Mouse (Mus musculus) intestine, embryonic 14.5 days (tissue): Measurements from ENCODE around the gene Nell1. TPM values are rescaled to one million over a fixed set of nuclear protein-coding genes. Genes with fewer than 3 reads are reported as not detected.

Experiments
- ATAC-seq: fragments of 200-750 bp; cut with Nextera tagmentation; replicated peaks from 2 replicates; pipeline ENCODE4 v1.8.0; 2017; ENCODE audit warnings: low read depth, moderate number of reproducible peaks, moderate TSS enrichment, moderate library complexity; ENCODE audit not compliant: low FRiP score, low TSS enrichment
- DNase-seq: peaks from one replicate; pipeline ENCODE4 v3.0.0-alpha.2; 2018; ENCODE audit warnings: low spot score
- H3K27ac ChIP-seq: fragments of 300-500 bp; sonication (generic); 2 replicates; pipeline ENCODE4 v1.5.1; 2014; ENCODE audit warnings: low read depth, mild to moderate bottlenecking, control low read depth
- H3K27me3 ChIP-seq: fragments of 300-500 bp; sonication (generic); replicated peaks from 2 replicates; pipeline ENCODE4 v1.6.1; 2014; ENCODE audit warnings: low read length, control low read depth; ENCODE audit not compliant: control insufficient read depth, insufficient read depth
- H3K36me3 ChIP-seq: fragments of 300-500 bp; sonication (generic); 2 replicates; pipeline ENCODE4 v1.6.1; 2014; ENCODE audit warnings: low read length, control low read depth; ENCODE audit not compliant: control insufficient read depth, insufficient read depth
- H3K4me1 ChIP-seq: fragments of 300-500 bp; sonication (generic); replicated peaks from 2 replicates; pipeline ENCODE4 v1.6.1; 2014; ENCODE audit warnings: low read length, control low read depth, mixed read lengths; ENCODE audit not compliant: control insufficient read depth, insufficient read depth
- H3K4me2 ChIP-seq: fragments of 300-500 bp; sonication (generic); 2 replicates; pipeline ENCODE4 v1.6.1; 2014; ENCODE audit warnings: low read length
- H3K4me3 ChIP-seq: fragments of 300-500 bp; sonication (generic); 2 replicates; pipeline ENCODE4 v1.5.1; 2014; ENCODE audit warnings: low read depth, low read length, control low read depth, mixed read lengths
- H3K9ac ChIP-seq: fragments of 300-500 bp; sonication (generic); 2 replicates; pipeline ENCODE4 v1.6.1; 2014; ENCODE audit warnings: mild to moderate bottlenecking, low read length
- H3K9me3 ChIP-seq: fragments of 300-500 bp; sonication (generic); 2 replicates; pipeline ENCODE4 v1.6.1; 2016; ENCODE audit warnings: low read length, control low read depth; ENCODE audit not compliant: control insufficient read depth
- WGBS: fragments of 180-500 bp; shearing (Covaris S2); extraction: QIAGEN DNeasy Blood & Tissue Kit; methylation state at CpG from one replicate; pipeline ENCODE4 v1.1.7; 2014; 5-methylcytosine and 5-hydroxymethylcytosine counted together
- polyA plus RNA-seq: library from polyadenylated mRNA; unstranded; fragments of >200 nt; fragmentation: Nextera tagmentation; extraction: Ambion mirVana; gene quantifications from 2 replicates; pipeline ENCODE4 v1.2.1, GENCODE M21; 2014

Nell1 gene
- polyA plus RNA-seq, 1 experiment from 2014 or later = 4.4 TPM

DNA sequence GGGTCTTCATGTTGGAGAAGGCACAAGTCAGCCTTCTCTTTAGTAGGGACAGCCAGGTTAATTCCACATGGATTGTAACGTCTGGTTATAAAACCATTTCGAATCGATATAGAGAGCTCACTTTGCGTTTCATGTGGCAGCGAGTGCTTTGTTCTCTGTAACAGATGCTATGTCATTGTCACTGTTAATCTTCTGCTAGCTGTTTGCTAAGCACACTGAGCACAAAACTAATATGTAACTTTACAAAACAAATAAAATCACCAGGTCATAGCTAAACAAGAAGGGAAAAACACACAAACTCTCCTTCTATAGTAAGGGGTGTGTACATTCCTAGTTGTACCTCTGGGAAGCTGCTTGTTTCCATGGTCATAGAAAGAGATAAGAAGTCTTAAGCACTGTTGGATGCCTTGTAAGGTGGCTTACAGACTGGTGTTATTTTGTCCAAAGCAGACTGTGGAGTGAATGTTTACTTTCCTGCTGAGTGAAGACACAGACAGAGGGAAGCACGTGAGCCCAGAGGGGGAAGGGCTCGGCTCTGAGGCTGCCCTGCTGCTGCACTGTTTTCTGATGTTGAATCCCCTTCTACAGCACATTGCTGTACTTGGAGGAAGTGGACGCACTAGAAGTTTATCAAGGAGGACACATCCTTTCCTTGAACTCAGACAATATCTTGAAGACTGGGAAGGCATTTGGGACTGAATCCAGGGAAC is 131.1 kb downstream of the Nell1 start:
- ATAC-seq (peak; percentile 78; the same call in 1 of the 2 replicates), DNase-seq (peak; percentile 52)
- Histone ChIP-seq H3K4me2 (0 out of 2 replicates have a peak overlapping the region, but pooled peaks have one; percentile 3), H3K4me3 (no peak overlapping the region), H3K4me1 (0 out of 2 replicates have a peak, but pooled peaks cover 8% of the 10 kb centered on the region), H3K36me3 (no peaks in the 10 kb centered on the region), H3K9ac (no peak overlapping the region), H3K27me3 (no peaks in the 10 kb centered on the region), H3K9me3 (no peaks in the 10 kb centered on the region), H3K27ac (no peak overlapping the region)
- 28% methylated on average over 8 of the region's 8 CpGs for WGBS

DNA sequence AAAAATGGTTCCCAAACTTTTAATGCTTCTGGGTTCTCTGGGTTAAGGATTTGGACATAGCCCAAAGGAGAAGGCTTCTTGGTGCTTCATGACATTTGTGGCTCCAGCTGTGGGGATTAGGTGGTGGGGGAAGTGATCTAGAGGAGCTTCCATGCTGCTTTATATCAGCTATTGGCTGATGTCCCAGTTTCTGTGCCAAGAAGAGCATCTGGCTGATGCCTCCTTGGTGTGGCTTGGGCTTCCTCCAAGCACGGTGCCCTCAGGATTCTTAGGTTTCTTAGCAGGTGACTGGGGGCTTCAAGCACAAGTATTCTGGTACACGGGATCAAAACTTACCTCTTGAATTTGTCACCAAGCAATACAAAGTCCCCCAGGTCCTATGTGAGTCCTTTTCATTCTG is 132.6 kb downstream of the Nell1 start:
- H3K4me1 ChIP-seq = 0 out of 2 replicates have a peak, but pooled peaks cover 8% of the 10 kb centered on the region
- H3K27me3 ChIP-seq = no peaks in the 10 kb centered on the region
- H3K9me3 ChIP-seq = no peaks in the 10 kb centered on the region
- ATAC-seq = no peak
- no peaks in the 10 kb centered on the region for H3K36me3 ChIP-seq
- 79% methylated on average over 2 of the region's 2 CpGs for WGBS
- no peak overlapping the region for H3K9ac ChIP-seq
- DNase-seq = no peak
- no peak overlapping the region for H3K4me3 ChIP-seq
- H3K4me2 ChIP-seq = no peak overlapping the region
- H3K27ac ChIP-seq = no peak overlapping the region

DNA sequence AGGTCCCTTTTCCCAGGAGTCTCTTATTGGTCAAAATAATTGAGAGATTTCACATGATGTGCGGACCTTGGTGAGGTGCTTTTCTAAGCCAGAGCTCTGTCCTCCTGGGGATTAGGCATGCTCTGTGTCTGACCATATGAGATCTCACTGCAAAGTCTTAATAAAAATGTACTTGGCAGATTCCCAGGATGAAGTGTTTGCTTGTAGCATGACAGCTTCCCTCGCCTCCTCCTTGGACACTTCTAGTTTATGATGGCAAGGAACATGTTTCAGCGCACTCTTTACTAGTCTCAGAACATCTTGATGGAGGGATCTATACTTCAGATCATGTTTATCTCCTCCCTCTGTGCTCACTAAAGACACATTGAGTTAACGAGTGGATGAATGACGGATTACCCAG is 143.7 kb downstream of the Nell1 start:
- ATAC-seq (no peak), DNase-seq (no peak)
- H3K27me3 ChIP-seq = no peaks in the 10 kb centered on the region
- H3K9me3 ChIP-seq = no peaks in the 10 kb centered on the region
- no peak overlapping the region for H3K4me3 ChIP-seq
- H3K4me1 ChIP-seq = no peaks in the 10 kb centered on the region
- 78% methylated on average over 5 of the region's 5 CpGs for WGBS
- no peak overlapping the region for H3K4me2 ChIP-seq
- H3K27ac ChIP-seq = no peak overlapping the region
- no peak overlapping the region for H3K9ac ChIP-seq
- H3K36me3 ChIP-seq = no peaks in the 10 kb centered on the region

DNA sequence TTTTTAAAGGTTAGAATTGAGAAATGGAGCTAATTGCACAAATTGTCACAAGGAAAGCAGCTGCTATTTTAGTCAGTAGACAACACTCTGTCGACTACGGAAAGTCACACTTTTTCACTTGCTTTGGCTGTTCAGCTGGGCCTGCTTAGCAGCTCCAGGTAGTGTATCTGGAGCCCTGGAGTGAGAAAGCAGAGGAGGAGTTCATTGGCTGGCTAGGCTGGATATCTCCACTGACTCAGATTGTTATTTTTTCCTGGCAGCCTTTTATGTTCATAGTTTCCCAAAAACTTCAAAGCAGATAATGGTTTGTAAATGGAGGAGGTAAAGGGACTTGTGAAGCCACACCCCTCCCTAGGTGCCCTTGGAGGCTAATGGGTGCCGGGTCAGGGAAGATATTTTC is 163.0 kb downstream of the Nell1 start:
- Histone ChIP-seq H3K9me3 (no peaks in the 10 kb centered on the region), H3K9ac (no peak overlapping the region), H3K4me2 (no peak overlapping the region), H3K27ac (no peak overlapping the region), H3K4me1 (no peaks in the 10 kb centered on the region), H3K27me3 (no peaks in the 10 kb centered on the region), H3K36me3 (no peaks in the 10 kb centered on the region), H3K4me3 (no peak overlapping the region)
- DNase-seq (no peak), ATAC-seq (no peak)
- 84% methylated on average over 3 of the region's 3 CpGs for WGBS

DNA sequence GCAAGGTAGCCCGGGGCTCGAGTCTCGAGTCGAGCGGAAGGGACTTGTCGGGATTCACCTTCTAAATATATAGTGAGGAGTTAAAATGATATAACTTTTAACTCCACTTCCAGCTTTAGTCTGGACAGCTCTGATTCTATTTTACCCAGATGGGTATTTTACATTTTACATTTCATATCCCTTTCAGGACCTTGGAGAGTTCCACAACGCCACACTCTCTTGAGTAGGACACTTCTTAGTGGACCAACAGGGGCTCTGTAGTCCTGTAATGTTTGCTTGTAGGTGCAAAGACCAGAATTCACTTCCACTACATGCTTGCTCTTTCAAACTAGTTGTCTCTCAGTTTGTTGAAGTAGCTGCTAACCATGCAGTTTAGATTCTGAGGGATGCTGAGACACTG is 174.7 kb downstream of the Nell1 start:
- Histone ChIP-seq H3K4me2 (no peak overlapping the region), H3K4me1 (no peaks in the 10 kb centered on the region), H3K27ac (no peak overlapping the region), H3K9ac (no peak overlapping the region), H3K36me3 (no peaks in the 10 kb centered on the region), H3K27me3 (no peaks in the 10 kb centered on the region), H3K9me3 (no peaks in the 10 kb centered on the region), H3K4me3 (no peak overlapping the region)
- 87% methylated on average over 7 of the region's 7 CpGs for WGBS
- ATAC-seq (no peak), DNase-seq (peak; percentile 51)

DNA sequence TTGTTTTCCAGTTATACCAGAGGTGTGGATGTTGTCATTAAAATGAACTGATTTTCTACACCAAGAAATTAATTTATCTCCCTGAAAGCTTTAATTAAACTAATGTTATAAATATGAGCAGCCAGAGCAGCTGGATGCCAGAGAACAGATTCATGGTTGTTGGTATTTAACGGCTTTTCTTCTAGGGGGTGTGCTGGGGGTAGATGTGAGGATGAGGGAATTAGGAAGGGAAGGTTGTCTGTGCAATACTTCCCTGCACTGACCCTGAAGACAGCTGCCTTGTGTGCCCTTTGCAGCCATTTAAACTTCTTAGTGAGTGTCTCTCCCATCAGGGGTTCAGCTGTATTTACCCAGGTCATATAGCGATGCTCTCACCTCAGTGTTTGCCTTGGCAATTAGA is 176.2 kb downstream of the Nell1 start:
- ATAC-seq (no peak), DNase-seq (no peak)
- no peak overlapping the region for H3K9ac ChIP-seq
- WGBS = 74% methylated on average over 2 of the region's 2 CpGs
- no peak overlapping the region for H3K4me3 ChIP-seq
- no peak overlapping the region for H3K4me2 ChIP-seq
- no peaks in the 10 kb centered on the region for H3K9me3 ChIP-seq
- H3K27ac ChIP-seq = no peak overlapping the region
- H3K36me3 ChIP-seq = no peaks in the 10 kb centered on the region
- H3K27me3 ChIP-seq = no peaks in the 10 kb centered on the region
- H3K4me1 ChIP-seq = no peaks in the 10 kb centered on the region

DNA sequence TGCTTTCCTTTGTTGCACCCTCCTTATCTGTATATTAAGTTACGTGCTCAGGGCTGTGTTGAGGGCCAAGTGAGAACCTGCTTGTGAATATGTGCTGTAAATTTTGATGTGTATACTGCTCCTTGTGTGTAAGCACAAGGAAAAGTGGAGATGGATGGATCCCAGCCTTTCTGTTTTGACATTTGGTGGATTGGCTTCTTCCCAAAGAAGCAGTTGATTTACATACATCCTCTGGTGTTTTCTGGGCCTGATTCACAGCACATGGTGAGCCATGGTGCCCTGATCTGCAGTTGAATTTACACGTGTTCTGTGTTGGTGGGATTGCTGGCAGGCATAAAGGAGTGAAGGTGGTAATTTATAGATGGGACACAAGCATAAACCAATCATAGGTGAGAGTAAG is 179.0 kb downstream of the Nell1 start:
- WGBS = 49% methylated on average over 2 of the region's 2 CpGs
- H3K36me3 ChIP-seq = no peaks in the 10 kb centered on the region

DNA sequence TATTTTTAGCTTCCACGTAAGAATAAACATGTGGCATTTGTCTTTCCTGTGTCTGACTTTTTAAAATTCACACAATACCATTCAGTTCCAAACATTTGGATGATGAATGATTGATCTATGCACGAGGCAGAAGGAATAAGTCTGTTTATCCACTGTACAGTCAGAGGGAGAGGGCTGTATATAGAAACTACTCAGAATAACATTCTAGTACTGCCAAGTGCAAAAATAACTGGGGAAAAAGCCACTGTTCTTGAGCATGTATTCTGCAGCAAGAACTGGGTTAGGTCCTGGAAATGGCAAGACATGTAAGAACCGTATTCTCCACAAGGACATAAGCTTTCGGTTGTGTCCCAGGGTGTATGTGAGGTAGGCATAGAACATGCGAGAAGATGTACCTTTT is 187.9 kb downstream of the Nell1 start:
- 69% methylated on average over 5 of the region's 5 CpGs for WGBS
- ATAC-seq = no peak

More for the DNA sequence above, 179.0 kb downstream of the Nell1 start:
- DNase-seq (no peak), ATAC-seq (no peak)
- no peak overlapping the region for H3K27ac ChIP-seq
- no peak overlapping the region for H3K9ac ChIP-seq
- no peaks in the 10 kb centered on the region for H3K27me3 ChIP-seq
- no peak overlapping the region for H3K4me2 ChIP-seq
- no peak overlapping the region for H3K4me3 ChIP-seq
- H3K9me3 ChIP-seq = no peaks in the 10 kb centered on the region
- H3K4me1 ChIP-seq = no peaks in the 10 kb centered on the region

DNA sequence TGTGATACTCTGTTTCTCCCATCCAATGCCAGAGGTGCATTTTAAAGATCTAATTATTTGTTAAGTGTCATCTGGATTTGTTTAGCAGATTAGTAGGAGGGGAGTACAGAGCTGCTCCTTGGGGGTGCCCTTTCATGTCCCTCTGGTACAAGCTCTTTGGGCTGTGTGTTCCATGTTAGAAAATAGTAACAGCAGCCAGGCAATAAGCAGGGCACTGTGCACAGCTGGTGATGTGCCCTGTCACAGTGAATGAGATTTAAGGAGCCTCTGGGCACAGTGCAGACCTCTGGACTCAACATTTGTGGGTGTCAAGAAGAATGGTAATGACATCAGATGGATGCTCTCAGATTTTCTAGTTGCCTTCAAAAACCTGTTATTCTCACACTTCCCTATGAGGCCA is 194.1 kb downstream of the Nell1 start:
- ATAC-seq = no peak
- no peaks in the 10 kb centered on the region for H3K4me1 ChIP-seq

More for the DNA sequence above, 187.9 kb downstream of the Nell1 start:
- no peaks in the 10 kb centered on the region for H3K36me3 ChIP-seq
- DNase-seq = no peak
- no peak overlapping the region for H3K27ac ChIP-seq
- no peak overlapping the region for H3K4me2 ChIP-seq
- H3K4me1 ChIP-seq = no peaks in the 10 kb centered on the region
- H3K9me3 ChIP-seq = no peaks in the 10 kb centered on the region
- no peak overlapping the region for H3K4me3 ChIP-seq
- H3K27me3 ChIP-seq = no peaks in the 10 kb centered on the region
- H3K9ac ChIP-seq = no peak overlapping the region

More for the DNA sequence above, 194.1 kb downstream of the Nell1 start:
- Histone ChIP-seq H3K4me3 (no peak overlapping the region), H3K27ac (no peak overlapping the region), H3K36me3 (no peaks in the 10 kb centered on the region), H3K9me3 (no peaks in the 10 kb centered on the region), H3K9ac (no peak overlapping the region), H3K27me3 (no peaks in the 10 kb centered on the region), H3K4me2 (no peak overlapping the region)
- DNase-seq = no peak
